Mouse (Mus musculus) stomach, postnatal 0 days (tissue): ENCODE measurements around the gene Tceanc2. TPM values are rescaled to one million over a fixed set of nuclear protein-coding genes. Genes with fewer than 3 reads are reported as not detected.
A peak's percentile ranks its signal among the peaks of the same experiment; 100 is the strongest.

Source experiments
- ATAC-seq: fragments of 200-750 bp; cut with Nextera tagmentation; 2 replicates; pipeline ENCODE4 v1.8.0; 2017; ENCODE audit not compliant: low FRiP score, low TSS enrichment
- DNase-seq: peaks from one replicate; pipeline ENCODE4 v3.0.0-alpha.2; 2016; ENCODE audit warnings: low spot score
- H3K27ac ChIP-seq: fragments of 300-500 bp; sonication (generic); replicated peaks from 2 replicates; pipeline ENCODE4 v1.5.1; 2014; ENCODE audit warnings: mild to moderate bottlenecking, control low read depth
- H3K27me3 ChIP-seq: fragments of 300-500 bp; sonication (generic); 2 replicates; pipeline ENCODE4 v1.6.1; 2014; ENCODE audit warnings: low read length; ENCODE audit not compliant: control insufficient read depth, insufficient read depth
- H3K36me3 ChIP-seq: fragments of 300-500 bp; sonication (generic); 2 replicates; pipeline ENCODE4 v1.6.1; 2014; ENCODE audit warnings: low read length, mixed read lengths; ENCODE audit not compliant: control insufficient read depth, insufficient read depth
- H3K4me1 ChIP-seq: fragments of 300-500 bp; sonication (generic); replicated peaks from 2 replicates; pipeline ENCODE4 v1.6.1; 2014; ENCODE audit warnings: antibody characterized with exemption; ENCODE audit not compliant: control insufficient read depth, insufficient read depth
- H3K4me2 ChIP-seq: fragments of 300-500 bp; sonication (generic); replicated peaks from 2 replicates; pipeline ENCODE4 v1.6.1; 2014; ENCODE audit warnings: low read depth, mild to moderate bottlenecking, control low read depth, moderate library complexity
- H3K4me3 ChIP-seq: fragments of 300-500 bp; sonication (generic); 2 replicates; pipeline ENCODE4 v1.5.1; 2014; ENCODE audit warnings: low read depth, low read length, control low read depth
- H3K9ac ChIP-seq: fragments of 300-500 bp; sonication (generic); 2 replicates; pipeline ENCODE4 v1.6.1; 2014; ENCODE audit warnings: mild to moderate bottlenecking, low read length, control low read depth, mixed read lengths
- H3K9me3 ChIP-seq: fragments of 300-500 bp; sonication (generic); 2 replicates; pipeline ENCODE4 v1.6.1; 2016; ENCODE audit warnings: low read length; ENCODE audit not compliant: control insufficient read depth
- CTCF ChIP-seq: IDR thresholded peaks from 2 replicates; pipeline ENCODE4 v1.5.1; 2016; ENCODE audit warnings: antibody characterized with exemption, low read depth, mild to moderate bottlenecking, moderate library complexity
- EP300 ChIP-seq: optimal IDR thresholded peaks from 2 replicates; pipeline ENCODE3; 2016; ENCODE audit warnings: antibody characterized with exemption
- WGBS: fragments of 180-500 bp; shearing (Covaris S2); extraction: QIAGEN DNeasy Blood & Tissue Kit; methylation state at CpG from one replicate; pipeline ENCODE4 v1.1.7; 2014; 5-methylcytosine and 5-hydroxymethylcytosine counted together
- polyA plus RNA-seq: library from polyadenylated mRNA; unstranded; fragments of >200 nt; fragmentation: Nextera tagmentation; extraction: Ambion mirVana; gene quantifications from 2 replicates; pipeline ENCODE4 v1.2.1, GENCODE M21; 2015

Tceanc2 gene
- polyA plus RNA-seq, 1 experiment from 2014 or later = 21.2 TPM

DNA sequence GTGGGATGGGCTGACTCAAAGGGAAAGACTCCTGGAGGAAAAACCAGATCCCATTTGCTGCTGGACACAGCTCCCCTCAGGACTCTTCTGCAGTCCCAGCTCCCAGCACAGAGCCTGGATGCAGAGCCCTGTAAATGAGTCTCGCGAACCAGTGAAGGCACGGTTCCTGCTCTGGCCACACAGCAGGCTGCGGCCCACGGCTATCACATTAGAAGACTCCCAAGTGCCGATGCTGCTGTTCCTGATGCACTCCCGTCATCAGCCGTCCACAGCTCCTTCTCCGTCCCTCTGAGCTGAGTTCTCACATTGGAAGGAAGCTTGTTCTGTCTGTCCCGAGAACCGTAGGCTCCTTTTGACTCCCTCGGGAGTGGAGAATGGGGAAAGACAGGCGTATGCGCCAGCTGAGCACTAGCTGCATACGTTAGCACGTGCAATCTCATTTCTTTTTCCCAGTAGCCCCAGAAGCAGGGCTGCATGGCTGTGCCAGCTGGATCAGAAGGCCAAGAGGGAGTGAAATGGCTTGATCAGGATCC is 82.0 kb downstream of the Tceanc2 start, which contains the start of gene Cdcp2:
TSS of gene Cdcp2 (plus strand) at position 51 of the 533 bp plus-strand sequence.
- no peak for TF ChIP-seq EP300
- TF ChIP-seq CTCF = no peak
- ATAC-seq (no peak), DNase-seq (no peak)
- 79% methylated on average over 16 of the region's 16 CpGs for WGBS
- H3K4me2 ChIP-seq = no peak within 1 kb of the TSS
- no peaks in the 10 kb centered on the region for H3K36me3 ChIP-seq
- no peaks in the 10 kb centered on the region for H3K4me1 ChIP-seq
- H3K9ac ChIP-seq = no peak within 1 kb of the TSS
- no peak within 1 kb of the TSS for H3K4me3 ChIP-seq
- no peaks in the 10 kb centered on the region for H3K9me3 ChIP-seq
- H3K27me3 ChIP-seq = no peaks in the 10 kb centered on the region
- no peak within 1 kb of the TSS for H3K27ac ChIP-seq

DNA sequence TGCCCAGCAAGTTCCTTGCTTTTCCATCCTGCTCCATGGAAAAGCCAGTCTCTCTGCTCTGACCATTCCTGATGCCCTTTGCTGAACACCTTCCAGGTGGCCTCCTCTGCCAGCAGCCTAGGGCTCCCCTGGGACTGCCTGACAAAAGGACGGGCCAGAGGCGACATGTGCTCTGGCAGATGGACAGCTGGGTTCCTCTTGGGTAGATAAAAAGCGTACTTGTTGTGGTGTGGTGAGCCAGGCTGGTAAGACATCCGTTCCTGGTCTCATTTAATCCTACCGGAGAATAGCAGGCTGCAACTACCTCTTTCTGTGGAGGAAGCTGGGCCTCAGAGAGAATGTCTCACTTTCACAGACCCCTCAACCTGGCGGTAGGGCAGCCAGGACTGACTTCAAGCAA is 82.9 kb downstream of the Tceanc2 start:
- no peaks in the 10 kb centered on the region for H3K36me3 ChIP-seq
- no peak overlapping the region for H3K9ac ChIP-seq
- H3K27me3 ChIP-seq = no peaks in the 10 kb centered on the region
- H3K9me3 ChIP-seq = no peaks in the 10 kb centered on the region
- DNase-seq (no peak), ATAC-seq (no peak)
- no peak for TF ChIP-seq CTCF
- no peak for TF ChIP-seq EP300
- H3K4me1 ChIP-seq = no peaks in the 10 kb centered on the region
- H3K27ac ChIP-seq = no peak overlapping the region
- no peak overlapping the region for H3K4me3 ChIP-seq
- WGBS = 73% methylated on average over 6 of the region's 6 CpGs
- no peak overlapping the region for H3K4me2 ChIP-seq

- WGBS = 70% methylated on average over 14 of the region's 16 CpGs
Measured at GRCm38 (mm10) chr4:107094484-107095187, 84.3 kb downstream of the Tceanc2 start.

GRCm38 (mm10) chr4:107091696-107092095 is 87.2 kb downstream of the Tceanc2 start:
- Histone ChIP-seq H3K27me3 (no peaks in the 10 kb centered on the region), H3K36me3 (no peaks in the 10 kb centered on the region), H3K4me2 (no peak overlapping the region), H3K27ac (no peak overlapping the region), H3K4me3 (no peak overlapping the region), H3K9ac (no peak overlapping the region), H3K9me3 (no peaks in the 10 kb centered on the region), H3K4me1 (no peaks in the 10 kb centered on the region)
- ATAC-seq = no peak
- 81% methylated on average over 14 of the region's 14 CpGs for WGBS
- TF ChIP-seq CTCF = no peak
- TF ChIP-seq EP300 = no peak
- no peak for DNase-seq

More at GRCm38 (mm10) chr4:107094484-107095187, 84.3 kb downstream of the Tceanc2 start:
- DNase-seq = no peak
- no peak for ATAC-seq
- H3K4me1 ChIP-seq = no peaks in the 10 kb centered on the region
- H3K9me3 ChIP-seq = no peaks in the 10 kb centered on the region
- H3K4me3 ChIP-seq = no peak overlapping the region
- H3K36me3 ChIP-seq = no peaks in the 10 kb centered on the region
- TF ChIP-seq CTCF = no peak
- no peak for TF ChIP-seq EP300
- no peak overlapping the region for H3K9ac ChIP-seq
- H3K4me2 ChIP-seq = no peak overlapping the region
- no peak overlapping the region for H3K27ac ChIP-seq
- H3K27me3 ChIP-seq = no peaks in the 10 kb centered on the region

DNA sequence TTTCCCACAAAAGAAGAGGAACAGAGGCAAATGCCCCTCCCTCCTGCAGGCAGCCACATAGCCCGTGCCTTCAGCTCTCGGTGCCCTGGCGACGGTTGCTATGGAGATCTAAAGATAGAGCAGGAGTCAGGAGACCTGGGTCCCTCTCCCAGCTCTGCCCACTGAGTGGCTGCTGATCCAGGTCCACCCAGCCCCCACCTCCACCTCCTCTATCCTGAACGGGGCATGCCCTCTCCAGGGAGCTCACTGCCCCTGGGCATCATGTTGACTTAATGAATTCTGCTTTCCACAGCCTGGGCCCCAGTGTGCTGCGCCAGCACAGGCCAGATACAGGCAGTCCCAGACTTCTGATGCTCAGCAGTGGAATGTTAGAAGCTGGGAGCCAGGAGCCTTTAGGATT is 94.1 kb downstream of the Tceanc2 start:
- Histone ChIP-seq H3K27me3 (no peaks in the 10 kb centered on the region), H3K9me3 (no peaks in the 10 kb centered on the region), H3K27ac (no peak overlapping the region), H3K4me3 (no peak overlapping the region), H3K4me1 (no peaks in the 10 kb centered on the region), H3K36me3 (no peaks in the 10 kb centered on the region), H3K4me2 (no peak overlapping the region), H3K9ac (no peak overlapping the region)
- TF ChIP-seq EP300 (no peak), CTCF (no peak)
- no peak for DNase-seq
- 23% methylated on average over 6 of the region's 6 CpGs for WGBS
- peak; percentile 40; the same call in 1 of the 2 replicates for ATAC-seq

- no peaks in the 10 kb centered on the region for H3K9me3 ChIP-seq
- TF ChIP-seq CTCF (no peak), EP300 (no peak)
- H3K36me3 ChIP-seq = no peaks in the 10 kb centered on the region
- H3K4me2 ChIP-seq = no peak overlapping the region
- DNase-seq (no peak), ATAC-seq (no peak; the same call in 1 of the 2 replicates)
- no peak overlapping the region for H3K4me3 ChIP-seq
- WGBS = 7% methylated on average over 1 of the region's 1 CpGs
- H3K27me3 ChIP-seq = no peaks in the 10 kb centered on the region
- no peaks in the 10 kb centered on the region for H3K4me1 ChIP-seq
- no peak overlapping the region for H3K27ac ChIP-seq
- no peak overlapping the region for H3K9ac ChIP-seq
Measured at GRCm38 (mm10) chr4:107084343-107084742, 94.6 kb downstream of the Tceanc2 start.

Other genes starting within 250 kb of the Tceanc2 start
- gene Mrpl37, start 112.2 kb downstream of the Tceanc2 start, polyA plus RNA-seq = 52.6 and 54.6 TPM in 2 replicates
- 5.6 and 6.2 TPM in 2 replicates for gene Cyb5rl, start 112.1 kb downstream of the Tceanc2 start, polyA plus RNA-seq
- gene Cdcp2, start 82.2 kb downstream of the Tceanc2 start, polyA plus RNA-seq = not detected in 2 replicates
- gene Tmem59, start 717 bp downstream of the Tceanc2 start, polyA plus RNA-seq = 473 and 483 TPM in 2 replicates
- 0.08 TPM in 2 replicates for gene Ldlrad1, start 30.1 kb upstream of the Tceanc2 start, polyA plus RNA-seq
- gene Lrrc42, start 74.4 kb upstream of the Tceanc2 start, polyA plus RNA-seq = 28.1 and 29.3 TPM in 2 replicates
- 32.7 and 33.0 TPM in 2 replicates for gene Hspb11, start 74.5 kb upstream of the Tceanc2 start, polyA plus RNA-seq
- gene Dio1, start 128.1 kb upstream of the Tceanc2 start, polyA plus RNA-seq = 0.87 and 0.93 TPM in 2 replicates
- gene Yipf1, start 135.2 kb upstream of the Tceanc2 start, polyA plus RNA-seq = 67.9 and 68.8 TPM in 2 replicates
- 7.1 and 7.6 TPM in 2 replicates for gene Ndc1, start 188.7 kb upstream of the Tceanc2 start, polyA plus RNA-seq